Mouse (Mus musculus): ENCODE data around the gene Dusp7.

- no peak for TF ChIP-seq POLR2A (IDR thresholded peaks at IDR 0.05; ENCODE audit: low read depth, low read length)
- TF ChIP-seq CTCF (IDR thresholded peaks at IDR 0.05; ENCODE audit: extremely low read depth, insufficient read length, insufficient replicate concordance, low read depth, low read length): no peak
Measured at GRCm38 (mm10) chr9:106357167-106357566, 11.3 kb upstream of the Dusp7 start.
